In genomic region chr11:45174071-45174470, GRCm38 (mm10) we compare ENCODE assay signal across 21 mouse cellular contexts.
A peak's percentile ranks its signal among the peaks of the same experiment; 100 is the strongest.
DNase-seq lines count a peak whose midpoint lies in the region; ATAC-seq and TF ChIP-seq lines count a peak whose summit lies in the region.
"Had no signal": no experiment of that assay in that cellular context is flagged by ENCODE, and none has a peak within 500 bp of the region (broad histone marks: within the 10 kb centered on the region; RNA-seq: fewer than 3 reads in every experiment).

No protein-coding gene starts in this region.

- H3K27me3 ChIP-seq in limb, embryonic 13.5 days = no peaks in the 10 kb centered on the region
- no peaks in the 10 kb centered on the region for H3K27me3 ChIP-seq in limb, embryonic 10.5 days (ENCODE audit: low read depth, poor library complexity, severe bottlenecking)
- H3K27me3 ChIP-seq in lung, embryonic 14.5 days (ENCODE audit: insufficient read depth, low read length) = no peaks in the 10 kb centered on the region
- no peaks in the 10 kb centered on the region for H3K27me3 ChIP-seq in midbrain, embryonic 14.5 days (ENCODE audit: control insufficient read depth, insufficient read depth, low read length)
- H3K27me3 ChIP-seq: embryonic facial prominence, embryonic 12.5 days; embryonic facial prominence, embryonic 15.5 days; forebrain, embryonic 12.5 days; forebrain, embryonic 15.5 days; hindbrain, embryonic 12.5 days; hindbrain, embryonic 15.5 days had no signal

- 0 out of 2 replicates have a peak overlapping the region, but pooled peaks have one; percentile 39 for H3K27ac ChIP-seq in limb, embryonic 13.5 days
- no peak overlapping the region for H3K27ac ChIP-seq in limb, embryonic 10.5 days
- H3K27ac ChIP-seq in lung, embryonic 14.5 days (ENCODE audit: low read depth) = no peak overlapping the region
- peak overlapping the region; percentile 82; the same call in 1 of the 2 replicates for H3K27ac ChIP-seq in embryonic fibroblast, embryonic 13.5 days (ENCODE audit: insufficient read depth, low read length)
- H3K27ac ChIP-seq in midbrain, embryonic 14.5 days (replicated peaks; ENCODE audit: low read depth, low read length) = no peak overlapping the region
- H3K27ac ChIP-seq: embryonic facial prominence, embryonic 12.5 days; embryonic facial prominence, embryonic 15.5 days; forebrain, embryonic 12.5 days; forebrain, embryonic 15.5 days; hindbrain, embryonic 12.5 days; hindbrain, embryonic 15.5 days had no signal

- H3K9ac ChIP-seq in limb, embryonic 13.5 days = no peak overlapping the region
- H3K9ac ChIP-seq in lung, embryonic 14.5 days = no peak overlapping the region
- no peak overlapping the region for H3K9ac ChIP-seq in midbrain, embryonic 14.5 days (replicated peaks; ENCODE audit: low read length)
- H3K9ac ChIP-seq: embryonic facial prominence, embryonic 12.5 days; embryonic facial prominence, embryonic 15.5 days; forebrain, embryonic 12.5 days; forebrain, embryonic 15.5 days; hindbrain, embryonic 12.5 days; hindbrain, embryonic 15.5 days had no signal

- peaks cover 31% of the 10 kb centered on the region for H3K4me1 ChIP-seq in limb, embryonic 13.5 days
- peaks cover 13% of the 10 kb centered on the region for H3K4me1 ChIP-seq in limb, embryonic 10.5 days
- no peaks in the 10 kb centered on the region; the same call in 1 of the 2 replicates for H3K4me1 ChIP-seq in lung, embryonic 14.5 days (ENCODE audit: insufficient read depth)
- H3K4me1 ChIP-seq in embryonic fibroblast, embryonic 13.5 days (ENCODE audit: control insufficient read depth, insufficient read depth, low read length) = no peaks in the 10 kb centered on the region
- H3K4me1 ChIP-seq in midbrain, embryonic 14.5 days (ENCODE audit: control insufficient read depth, insufficient read depth, low read length) = no peaks in the 10 kb centered on the region
- H3K4me1 ChIP-seq: embryonic facial prominence, embryonic 12.5 days; embryonic facial prominence, embryonic 15.5 days; forebrain, embryonic 12.5 days; forebrain, embryonic 15.5 days; hindbrain, embryonic 12.5 days; hindbrain, embryonic 15.5 days had no signal

- peak; percentile 51 for ATAC-seq in limb, embryonic 13.5 days (ENCODE audit: low FRiP score, low read depth)
- no peak for ATAC-seq in lung, embryonic 14.5 days (ENCODE audit: insufficient read depth)
- no peak for ATAC-seq in midbrain, embryonic 14.5 days (ENCODE audit: low FRiP score, low TSS enrichment)
- ATAC-seq: activated CD4-positive, CD25-positive, alpha-beta regulatory T cell, adult 4 months; forebrain, embryonic 15.5 days had no signal

- no peak for DNase-seq in limb, embryonic 10.5 days (ENCODE audit: low spot score)
- peak; percentile 43 for DNase-seq in lung, embryonic 14.5 days
- DNase-seq in lung, postnatal 36 days = no peak
- no peak for DNase-seq in midbrain, embryonic 14.5 days
- DNase-seq: adrenal gland, adult 8-10 months; adrenal gland, postnatal 25 days; cerebellum, adult 18-20 months; cerebellum, adult 9-11 months; cerebellum, postnatal 25 days; gastrocnemius, postnatal 10 days had no signal

- H3K36me3 ChIP-seq in limb, embryonic 13.5 days = no peaks in the 10 kb centered on the region
- no peaks in the 10 kb centered on the region for H3K36me3 ChIP-seq in limb, embryonic 10.5 days
- H3K36me3 ChIP-seq in lung, embryonic 14.5 days (ENCODE audit: insufficient read depth) = no peaks in the 10 kb centered on the region
- no peaks in the 10 kb centered on the region for H3K36me3 ChIP-seq in midbrain, embryonic 14.5 days (ENCODE audit: control insufficient read depth, insufficient read depth, low read length)
- H3K36me3 ChIP-seq: embryonic facial prominence, embryonic 12.5 days; embryonic facial prominence, embryonic 15.5 days; forebrain, embryonic 12.5 days; forebrain, embryonic 15.5 days; hindbrain, embryonic 12.5 days; hindbrain, embryonic 15.5 days had no signal

- TF ChIP-seq CTCF in lung, embryonic 14.5 days (IDR thresholded peaks at IDR 0.05; ENCODE audit: low read depth) = no peak
- TF ChIP-seq CTCF in embryonic fibroblast, embryonic 13.5 days (IDR thresholded peaks at IDR 0.05; ENCODE audit: borderline replicate concordance, insufficient read depth, low read length) = no peak

- H3K4me2 ChIP-seq in limb, embryonic 13.5 days (replicated peaks) = no peak overlapping the region
- no peak overlapping the region for H3K4me2 ChIP-seq in lung, embryonic 14.5 days
- no peak overlapping the region for H3K4me2 ChIP-seq in midbrain, embryonic 14.5 days (ENCODE audit: low read length)
- H3K4me2 ChIP-seq: embryonic facial prominence, embryonic 12.5 days; embryonic facial prominence, embryonic 15.5 days; forebrain, embryonic 12.5 days; forebrain, embryonic 15.5 days; heart, embryonic 11.5 days; hindbrain, embryonic 12.5 days; hindbrain, embryonic 15.5 days had no signal

- WGBS in limb, embryonic 13.5 days = 70% methylated on average over 2 of the region's 2 CpGs
- WGBS in limb, embryonic 10.5 days = 91% methylated on average over 2 of the region's 2 CpGs
- 54% methylated on average over 2 of the region's 2 CpGs for WGBS in lung, embryonic 14.5 days
- 92% methylated on average over 2 of the region's 2 CpGs for WGBS in midbrain, embryonic 14.5 days

- H3K9me3 ChIP-seq in limb, embryonic 13.5 days = no peaks in the 10 kb centered on the region
- no peaks in the 10 kb centered on the region for H3K9me3 ChIP-seq in limb, embryonic 10.5 days (replicated peaks)
- no peaks in the 10 kb centered on the region for H3K9me3 ChIP-seq in lung, embryonic 14.5 days (ENCODE audit: low read depth, low read length)
- no peaks in the 10 kb centered on the region for H3K9me3 ChIP-seq in midbrain, embryonic 14.5 days (ENCODE audit: control insufficient read depth, low read length)
- H3K9me3 ChIP-seq: embryonic facial prominence, embryonic 12.5 days; embryonic facial prominence, embryonic 15.5 days; forebrain, embryonic 12.5 days; forebrain, embryonic 15.5 days; hindbrain, embryonic 12.5 days; hindbrain, embryonic 15.5 days had no signal

- TF ChIP-seq POLR2A in embryonic fibroblast, embryonic 13.5 days (IDR thresholded peaks at IDR 0.05; ENCODE audit: low read depth, low read length) = no peak

- no peak overlapping the region for H3K4me3 ChIP-seq in limb, embryonic 13.5 days
- H3K4me3 ChIP-seq in limb, embryonic 10.5 days = no peak overlapping the region
- no peak overlapping the region for H3K4me3 ChIP-seq in lung, embryonic 14.5 days (ENCODE audit: low read depth, low read length)
- no peak overlapping the region for H3K4me3 ChIP-seq in embryonic fibroblast, embryonic 13.5 days (ENCODE audit: insufficient read depth, low read length)
- no peak overlapping the region for H3K4me3 ChIP-seq in midbrain, embryonic 14.5 days (replicated peaks; ENCODE audit: low read depth, low read length)
- H3K4me3 ChIP-seq: embryonic facial prominence, embryonic 12.5 days; embryonic facial prominence, embryonic 15.5 days; erythroblast, embryonic 14.5 days; forebrain, embryonic 12.5 days; forebrain, embryonic 15.5 days; hindbrain, embryonic 12.5 days; hindbrain, embryonic 15.5 days had no signal

Comparison
In these comparisons a context has a peak if more than half of its experiments do, and no peak if none do; other contexts are left out.
1. H3K27ac ChIP-seq: peak in limb, embryonic 13.5 days (single experiment) and embryonic fibroblast, embryonic 13.5 days (single experiment); none in limb, embryonic 10.5 days (single experiment), lung, embryonic 14.5 days (single experiment) and midbrain, embryonic 14.5 days (single experiment).